25 mouse cellular contexts compared by ENCODE assay signal in the genomic region with DNA sequence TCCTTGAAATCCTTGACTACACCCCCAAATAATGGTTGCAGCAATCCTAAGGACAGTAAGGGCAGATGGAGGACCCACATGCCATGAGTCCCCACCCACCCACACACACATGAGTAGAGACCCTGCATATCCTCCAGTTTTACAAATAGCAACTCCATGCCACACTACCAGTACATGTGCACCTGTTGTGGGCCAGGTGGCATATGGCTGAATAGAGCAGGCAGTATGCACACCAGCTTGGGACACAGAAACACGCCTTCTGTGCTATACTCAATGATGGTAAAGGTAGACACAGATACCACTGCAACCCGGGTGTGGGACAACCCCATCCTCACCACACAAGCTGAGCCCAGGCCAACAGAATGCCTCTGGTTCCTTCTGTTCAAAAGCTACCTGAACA. TPM values are rescaled to one million over a fixed set of nuclear protein-coding genes. Genes with fewer than 3 reads are reported as not detected.
DNase-seq lines count a peak whose midpoint lies in the region; ATAC-seq and TF ChIP-seq lines count a peak whose summit lies in the region.
"Had no signal": no experiment of that assay in that cellular context is flagged by ENCODE, and none has a peak within 500 bp of the region (broad histone marks: within the 10 kb centered on the region; RNA-seq: fewer than 3 reads in every experiment).

No protein-coding gene starts in this region.

- H3K9ac ChIP-seq in hindbrain, embryonic 16.5 days (ENCODE audit: low read depth, low read length) = no peak overlapping the region
- H3K9ac ChIP-seq: heart, embryonic 12.5 days; hindbrain, embryonic 13.5 days; limb, embryonic 15.5 days; midbrain, embryonic 15.5 days; neural tube, embryonic 15.5 days had no signal

- H3K4me2 ChIP-seq in hindbrain, embryonic 16.5 days (ENCODE audit: low read length) = no peak overlapping the region
- H3K4me2 ChIP-seq: heart, embryonic 12.5 days; hindbrain, embryonic 13.5 days; limb, embryonic 15.5 days; midbrain, embryonic 15.5 days; neural tube, embryonic 15.5 days had no signal

- no peak for DNase-seq in left cerebral cortex, adult 2 months (ENCODE audit: extremely low spot score in 1 of 2, low spot score in 2 of 2)
- no peak for DNase-seq in left cerebral cortex, adult 18-20 months (ENCODE audit: low spot score in 2 of 2)
- DNase-seq in layer of hippocampus, adult 8-10 months (ENCODE audit: low spot score in 2 of 2) = peak; percentile 75
- peak; percentile 21 for DNase-seq in naive thymus-derived CD4-positive, alpha-beta T cell, adult 2 months (ENCODE audit: low read depth)
- peak; percentile 49 for DNase-seq in thymus, postnatal 4 days
- no peak for DNase-seq in lung, adult 2 months
- DNase-seq: adrenal gland, postnatal 36 days; cerebellum, adult 18-20 months; cerebellum, postnatal 25 days; heart, postnatal 14 days; kidney, adult 8-10 months had no signal

- H3K36me3 ChIP-seq in hindbrain, embryonic 16.5 days (ENCODE audit: control insufficient read depth, insufficient read depth, low read length) = no peaks in the 10 kb centered on the region
- H3K36me3 ChIP-seq: forebrain, embryonic 10.5 days; heart, embryonic 12.5 days; hindbrain, embryonic 13.5 days; limb, embryonic 15.5 days; midbrain, embryonic 15.5 days; neural tube, embryonic 15.5 days had no signal

- 82% methylated on average over 2 of the region's 2 CpGs for WGBS in hindbrain, embryonic 16.5 days
- 66% methylated on average over 2 of the region's 2 CpGs for WGBS in lung, adult 2 months

- H3K27ac ChIP-seq in left cerebral cortex, adult 2 months = peak overlapping the region; percentile 30; the same call in 1 of the 2 replicates
- H3K27ac ChIP-seq in hindbrain, embryonic 16.5 days (ENCODE audit: low read depth, low read length) = no peak overlapping the region
- H3K27ac ChIP-seq: forebrain, embryonic 10.5 days; hindbrain, embryonic 13.5 days; limb, embryonic 15.5 days; midbrain, embryonic 15.5 days; neural tube, embryonic 15.5 days had no signal

- TF ChIP-seq CTCF in left cerebral cortex, adult 2 months (IDR thresholded peaks at IDR 0.05) = no peak
- no peak for TF ChIP-seq CTCF in lung, adult 2 months (IDR thresholded peaks at IDR 0.05; ENCODE audit: insufficient read depth, low read length)

- TF ChIP-seq POLR2A in lung, adult 2 months (IDR thresholded peaks at IDR 0.05; ENCODE audit: borderline replicate concordance, extremely low read depth, low read depth, low read length) = no peak

- H3K4me3 ChIP-seq in left cerebral cortex, adult 2 months = no peak overlapping the region
- H3K4me3 ChIP-seq in hindbrain, embryonic 16.5 days (ENCODE audit: low read length) = no peak overlapping the region
- no peak overlapping the region for H3K4me3 ChIP-seq in lung, adult 2 months (replicated peaks; ENCODE audit: extremely low read depth, low read depth, low read length)
- H3K4me3 ChIP-seq: forebrain, embryonic 10.5 days; heart, embryonic 12.5 days; hindbrain, embryonic 13.5 days; limb, embryonic 15.5 days; megakaryocyte, embryonic 14.5 days; midbrain, embryonic 15.5 days; myocyte; neural tube, embryonic 15.5 days had no signal

- H3K4me1 ChIP-seq in hindbrain, embryonic 16.5 days (ENCODE audit: control insufficient read depth, insufficient read depth, low read depth, low read length) = peaks cover 4% of the 10 kb centered on the region
- no peaks in the 10 kb centered on the region for H3K4me1 ChIP-seq in lung, adult 2 months (ENCODE audit: control insufficient read depth, insufficient read depth, low read length)
- H3K4me1 ChIP-seq: neural tube, embryonic 15.5 days had no signal

- no peak for ATAC-seq in hindbrain, embryonic 16.5 days
- ATAC-seq: midbrain, embryonic 15.5 days had no signal

- intact Hi-C loops in left cerebral cortex, adult 2 months (cut with DNase I) = loop anchor here (5.0 kb wide), 1 partner anchor 69 kb away; no protein-coding TSS in a partner anchor

- H3K27me3 ChIP-seq in hindbrain, embryonic 16.5 days (replicated peaks; ENCODE audit: control insufficient read depth, insufficient read depth, low read length) = no peaks in the 10 kb centered on the region
- H3K27me3 ChIP-seq: hindbrain, embryonic 13.5 days; limb, embryonic 15.5 days; midbrain, embryonic 15.5 days; neural tube, embryonic 15.5 days had no signal

- no peaks in the 10 kb centered on the region for H3K9me3 ChIP-seq in hindbrain, embryonic 16.5 days (ENCODE audit: control insufficient read depth, low read length)
- H3K9me3 ChIP-seq: forebrain, embryonic 10.5 days; heart, embryonic 12.5 days; hindbrain, embryonic 13.5 days; limb, embryonic 15.5 days; megakaryocyte, embryonic 14.5 days; midbrain, embryonic 15.5 days; neural tube, embryonic 15.5 days had no signal

RNA-seq across cellular contexts. Expression of gene Dbh, which starts 1.0 kb away (rescaled TPM):
- total RNA-seq in left cerebral cortex, adult 2 months (2021) = under 1 TPM; 0.23 to 0.30 TPM
- under 1 TPM; 0.23 to 0.26 TPM for total RNA-seq in left cerebral cortex, adult 18-20 months (2021)
- total RNA-seq in layer of hippocampus, adult 8-10 months (2022) = 1 to 10 TPM in 1 of 4 experiments, under 1 TPM in 3; 0.25 to 1.5 (median 0.74) TPM
- polyA plus RNA-seq in hindbrain, embryonic 16.5 days (2015; fragmentation: Nextera tagmentation; extraction: Ambion mirVana) = 4.9 and 5.8 TPM in 2 replicates
- polyA plus RNA-seq in lung, adult 2 months (2012; rRNA removed) = 0.17 and 0.18 TPM in 2 replicates
- total RNA-seq: CH12.LX; gastrocnemius, adult 8-10 months; granulocyte monocyte progenitor cell, adult 5-6 weeks; MEL had no signal
- polyA plus RNA-seq: forebrain, embryonic 10.5 days had no signal

RNA-seq across cellular contexts. Expression of gene Fam163b, which starts 23.8 kb away (rescaled TPM):
- 100 to 1,000 TPM; 103 to 109 TPM for total RNA-seq in left cerebral cortex, adult 2 months (2021)
- 100 to 1,000 TPM in 1 of 2 experiments, 10 to 100 TPM in 1; 98.9 to 107 TPM for total RNA-seq in left cerebral cortex, adult 18-20 months (2021)
- 100 to 1,000 TPM in 2 of 4 experiments, 10 to 100 TPM in 2; 87.0 to 124 (median 100) TPM for total RNA-seq in layer of hippocampus, adult 8-10 months (2022)
- 10.2 and 10.3 TPM in 2 replicates for polyA plus RNA-seq in hindbrain, embryonic 16.5 days (2015; fragmentation: Nextera tagmentation; extraction: Ambion mirVana)
- polyA plus RNA-seq in lung, adult 2 months (2012; rRNA removed) = 0.03 and 0.04 TPM in 2 replicates
- total RNA-seq: CH12.LX; granulocyte monocyte progenitor cell, adult 5-6 weeks; MEL had no signal
- polyA plus RNA-seq: liver, embryonic 16.5 days had no signal

Comparison
In these comparisons a context has a peak if more than half of its experiments do, and no peak if none do; other contexts are left out.
1. DNase-seq: peak in layer of hippocampus, adult 8-10 months (2 of 2), naive thymus-derived CD4-positive, alpha-beta T cell, adult 2 months (single experiment) and thymus, postnatal 4 days (single experiment); none in left cerebral cortex, adult 2 months (0 of 2), left cerebral cortex, adult 18-20 months (0 of 2) and lung, adult 2 months (single experiment).